Mouse (Mus musculus): Measurements from ENCODE around the gene Pdcd4.

DNA sequence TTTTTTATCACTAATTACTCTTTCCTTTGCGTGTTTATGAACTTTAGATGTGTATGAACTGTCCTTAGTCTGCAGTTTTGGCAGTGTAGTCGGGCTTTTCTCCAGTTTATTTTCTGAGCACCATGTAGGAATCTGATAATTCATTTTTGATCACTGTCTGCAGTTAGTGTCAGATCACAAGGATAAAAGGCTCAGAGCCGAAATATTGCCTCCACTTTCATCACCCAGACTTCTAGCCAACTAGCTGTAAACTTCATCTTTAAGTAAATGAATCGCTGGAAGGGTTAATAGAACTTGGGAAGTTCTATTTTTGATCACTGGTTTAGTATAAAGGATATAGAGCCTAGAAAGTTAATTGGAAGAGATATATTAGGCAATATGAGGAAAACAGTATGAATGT, 70.5 kb downstream of the Pdcd4 start:
- TF ChIP-seq CTCF (IDR thresholded peaks at IDR 0.05; ENCODE audit: low read depth) (no peak), EP300 (IDR thresholded peaks at IDR 0.05; ENCODE audit: low read depth) (no peak)

All from liver, postnatal 0 days (tissue).